In genomic region chr6:99065569-99066353, GRCm38 (mm10) we compare ENCODE assay signal across 11 mouse cellular contexts.
A peak's percentile ranks its signal among the peaks of the same experiment; 100 is the strongest.
DNase-seq lines count a peak whose midpoint lies in the region; ATAC-seq and TF ChIP-seq lines count a peak whose summit lies in the region.
"Had no signal": no experiment of that assay in that cellular context is flagged by ENCODE, and none has a peak within 500 bp of the region (broad histone marks: within the 10 kb centered on the region; RNA-seq: fewer than 3 reads in every experiment).

No protein-coding gene starts in this region.

- H3K4me1 ChIP-seq in hindbrain, embryonic 16.5 days (ENCODE audit: control insufficient read depth, insufficient read depth, low read depth, low read length), result no peaks in the 10 kb centered on the region
- H3K4me1 ChIP-seq in hindbrain, embryonic 11.5 days (replicated peaks; ENCODE audit: control insufficient read depth, insufficient read depth, low read length), result no peaks in the 10 kb centered on the region
- H3K4me1 ChIP-seq in heart, embryonic 11.5 days (ENCODE audit: control insufficient read depth, insufficient read depth, low read length), result peaks cover 23% of the 10 kb centered on the region; the same call in 1 of the 2 replicates
- peaks cover 47% of the 10 kb centered on the region for H3K4me1 ChIP-seq in limb, embryonic 13.5 days

- no peaks in the 10 kb centered on the region for H3K27me3 ChIP-seq in hindbrain, embryonic 16.5 days (replicated peaks; ENCODE audit: control insufficient read depth, insufficient read depth, low read length)
- H3K27me3 ChIP-seq in hindbrain, embryonic 11.5 days (ENCODE audit: control insufficient read depth, insufficient read depth, low read length), result no peaks in the 10 kb centered on the region
- H3K27me3 ChIP-seq in heart, embryonic 11.5 days (ENCODE audit: control insufficient read depth, insufficient read depth, low read length), result no peaks in the 10 kb centered on the region
- H3K27me3 ChIP-seq in limb, embryonic 13.5 days, result no peaks in the 10 kb centered on the region
- H3K27me3 ChIP-seq: hindbrain, embryonic 15.5 days had no signal

- no peak overlapping the region for H3K9ac ChIP-seq in hindbrain, embryonic 16.5 days (ENCODE audit: low read depth, low read length)
- no peak overlapping the region for H3K9ac ChIP-seq in hindbrain, embryonic 11.5 days (ENCODE audit: low read depth, low read length)
- H3K9ac ChIP-seq in heart, embryonic 11.5 days (ENCODE audit: low read depth, low read length), result no peak overlapping the region
- H3K9ac ChIP-seq in limb, embryonic 13.5 days, result no peak overlapping the region
- H3K9ac ChIP-seq: hindbrain, embryonic 15.5 days had no signal

- H3K27ac ChIP-seq in hindbrain, embryonic 16.5 days (ENCODE audit: low read depth, low read length), result no peak overlapping the region
- no peak overlapping the region for H3K27ac ChIP-seq in hindbrain, embryonic 11.5 days (ENCODE audit: low read depth, low read length)
- peak overlapping the region; percentile 76 for H3K27ac ChIP-seq in heart, embryonic 11.5 days (ENCODE audit: low read depth, low read length)
- H3K27ac ChIP-seq in limb, embryonic 13.5 days, result peak overlapping the region; percentile 22; the same call in 1 of the 2 replicates
- H3K27ac ChIP-seq: hindbrain, embryonic 15.5 days had no signal

- WGBS in hindbrain, embryonic 16.5 days, result 55% methylated on average over 9 of the region's 9 CpGs
- 55% methylated on average over 9 of the region's 9 CpGs for WGBS in hindbrain, embryonic 11.5 days
- WGBS in heart, embryonic 11.5 days (ENCODE audit: insufficient replicate concordance), result 46% methylated on average over 9 of the region's 9 CpGs
- 38% methylated on average over 9 of the region's 9 CpGs for WGBS in limb, embryonic 13.5 days

- H3K4me2 ChIP-seq in hindbrain, embryonic 16.5 days (ENCODE audit: low read length), result no peak overlapping the region
- no peak overlapping the region for H3K4me2 ChIP-seq in hindbrain, embryonic 11.5 days (replicated peaks; ENCODE audit: low read depth, low read length)
- H3K4me2 ChIP-seq in heart, embryonic 11.5 days, result no peak overlapping the region
- H3K4me2 ChIP-seq in limb, embryonic 13.5 days (replicated peaks), result no peak overlapping the region
- H3K4me2 ChIP-seq: hindbrain, embryonic 15.5 days had no signal

- no peak for DNase-seq in hindbrain, embryonic 11.5 days (ENCODE audit: low spot score)
- DNase-seq in brain, embryonic 14.5 days (ENCODE audit: low read depth), result peak; percentile 56
- DNase-seq in natural killer cell, adult 2 months (ENCODE audit: low spot score in 2 of 2), result no peak
- DNase-seq in layer of hippocampus, postnatal 14 days (ENCODE audit: low spot score in 2 of 2), result no peak
- no peak for DNase-seq in spleen, adult 12 weeks (ENCODE audit: low spot score)
- DNase-seq: cerebellum, adult 11-12 months had no signal

- H3K9me3 ChIP-seq in hindbrain, embryonic 16.5 days (ENCODE audit: control insufficient read depth, low read length), result no peaks in the 10 kb centered on the region
- no peaks in the 10 kb centered on the region for H3K9me3 ChIP-seq in hindbrain, embryonic 11.5 days (ENCODE audit: control insufficient read depth, low read length)
- H3K9me3 ChIP-seq in heart, embryonic 11.5 days (replicated peaks; ENCODE audit: control insufficient read depth, low read length), result no peaks in the 10 kb centered on the region
- no peaks in the 10 kb centered on the region for H3K9me3 ChIP-seq in limb, embryonic 13.5 days
- H3K9me3 ChIP-seq: hindbrain, embryonic 15.5 days had no signal

- no peak for TF ChIP-seq POLR2A in brain, embryonic 14.5 days (IDR thresholded peaks at IDR 0.05; ENCODE audit: borderline replicate concordance, extremely low read depth, insufficient read depth, insufficient read length, poor library complexity, severe bottlenecking)

- no peak for TF ChIP-seq CTCF in brain, embryonic 14.5 days (IDR thresholded peaks at IDR 0.05; ENCODE audit: borderline replicate concordance, extremely low read depth, insufficient read depth, insufficient read length)

- ATAC-seq in hindbrain, embryonic 16.5 days, result peak; percentile 61; the same call in 1 of the 2 replicates
- ATAC-seq in hindbrain, embryonic 11.5 days (ENCODE audit: low FRiP score), result no peak
- peak; percentile 71 for ATAC-seq in heart, embryonic 11.5 days (replicated peaks; ENCODE audit: insufficient number of reproducible peaks, low FRiP score, low TSS enrichment)
- ATAC-seq in limb, embryonic 13.5 days (ENCODE audit: low FRiP score, low read depth), result no peak

- no peaks in the 10 kb centered on the region for H3K36me3 ChIP-seq in hindbrain, embryonic 16.5 days (ENCODE audit: control insufficient read depth, insufficient read depth, low read length)
- H3K36me3 ChIP-seq in hindbrain, embryonic 11.5 days (ENCODE audit: control insufficient read depth, insufficient read depth, low read length), result no peaks in the 10 kb centered on the region
- no peaks in the 10 kb centered on the region; the same call in 1 of the 2 replicates for H3K36me3 ChIP-seq in heart, embryonic 11.5 days (ENCODE audit: control insufficient read depth, insufficient read depth, low read length)
- H3K36me3 ChIP-seq in limb, embryonic 13.5 days, result peaks cover 5% of the 10 kb centered on the region; the same call in 1 of the 2 replicates
- H3K36me3 ChIP-seq: hindbrain, embryonic 15.5 days had no signal

- no peak overlapping the region for H3K4me3 ChIP-seq in hindbrain, embryonic 16.5 days (ENCODE audit: low read length)
- H3K4me3 ChIP-seq in hindbrain, embryonic 11.5 days (ENCODE audit: low read depth, low read length), result no peak overlapping the region
- H3K4me3 ChIP-seq in heart, embryonic 11.5 days (ENCODE audit: low read depth, low read length), result no peak overlapping the region
- no peak overlapping the region for H3K4me3 ChIP-seq in limb, embryonic 13.5 days
- H3K4me3 ChIP-seq: hindbrain, embryonic 15.5 days; myocyte had no signal

Comparison
In these comparisons a context has a peak if more than half of its experiments do, and no peak if none do; other contexts are left out.
1. ATAC-seq: peak in hindbrain, embryonic 16.5 days (single experiment) and heart, embryonic 11.5 days (single experiment); none in hindbrain, embryonic 11.5 days (single experiment) and limb, embryonic 13.5 days (single experiment).
2. H3K27ac ChIP-seq: peak in heart, embryonic 11.5 days (single experiment) and limb, embryonic 13.5 days (single experiment); none in hindbrain, embryonic 16.5 days (single experiment) and hindbrain, embryonic 11.5 days (single experiment).